In genomic region chr17:78994931-78995820, GRCm38 (mm10) we compare ENCODE assay signal across 16 mouse cellular contexts. TPM values are rescaled to one million over a fixed set of nuclear protein-coding genes. Genes with fewer than 3 reads are reported as not detected.
DNase-seq lines count a peak whose midpoint lies in the region; ATAC-seq and TF ChIP-seq lines count a peak whose summit lies in the region.
"Had no signal": no experiment of that assay in that cellular context is flagged by ENCODE, and none has a peak within 500 bp of the region (broad histone marks: within the 10 kb centered on the region; RNA-seq: fewer than 3 reads in every experiment).

No protein-coding gene starts in this region.

- H3K9me3 ChIP-seq in heart, embryonic 11.5 days (replicated peaks; ENCODE audit: control insufficient read depth, low read length): no peaks in the 10 kb centered on the region
- H3K9me3 ChIP-seq in intestine, postnatal 0 days (ENCODE audit: control insufficient read depth): no peaks in the 10 kb centered on the region
- H3K9me3 ChIP-seq: embryonic facial prominence, embryonic 12.5 days; forebrain, embryonic 12.5 days; limb, embryonic 12.5 days; lung, embryonic 15.5 days; midbrain, embryonic 12.5 days; neural tube, embryonic 12.5 days had no signal

- H3K4me3 ChIP-seq in heart, embryonic 11.5 days (ENCODE audit: low read depth, low read length): no peak overlapping the region
- H3K4me3 ChIP-seq in left cerebral cortex, adult 2 months: no peak overlapping the region
- no peak overlapping the region for H3K4me3 ChIP-seq in intestine, postnatal 0 days (ENCODE audit: low read depth, low read length)
- H3K4me3 ChIP-seq: embryonic facial prominence, embryonic 12.5 days; forebrain, embryonic 12.5 days; limb, embryonic 12.5 days; lung, embryonic 15.5 days; midbrain, embryonic 12.5 days; neural tube, embryonic 12.5 days had no signal

- H3K27ac ChIP-seq in heart, embryonic 11.5 days (ENCODE audit: low read depth, low read length): no peak overlapping the region
- peak overlapping the region; percentile 40; the same call in 1 of the 2 replicates for H3K27ac ChIP-seq in left cerebral cortex, adult 2 months
- no peak overlapping the region for H3K27ac ChIP-seq in intestine, postnatal 0 days (ENCODE audit: low read depth, low read length)
- H3K27ac ChIP-seq: embryonic facial prominence, embryonic 12.5 days; forebrain, embryonic 12.5 days; limb, embryonic 12.5 days; lung, embryonic 15.5 days; midbrain, embryonic 12.5 days; neural tube, embryonic 12.5 days had no signal

- intact Hi-C loops in left cerebral cortex, adult 2 months (cut with DNase I): no loop called here

- DNase-seq in heart, adult 8-10 months (ENCODE audit: low spot score): peak; percentile 53
- no peak for DNase-seq in left cerebral cortex, adult 2 months (ENCODE audit: extremely low spot score in 1 of 2, low spot score in 2 of 2)
- DNase-seq in left cerebral cortex, adult 11 months (ENCODE audit: low spot score): no peak
- DNase-seq in adipocyte (ENCODE audit: low spot score): peak; percentile 41
- no peak for DNase-seq in spleen, adult 12 weeks (ENCODE audit: low spot score)
- DNase-seq: cerebellum, adult 9-10 months; retina, postnatal 1 day had no signal

- H3K4me1 ChIP-seq in heart, embryonic 11.5 days (ENCODE audit: control insufficient read depth, insufficient read depth, low read length): no peaks in the 10 kb centered on the region; the same call in 1 of the 2 replicates
- H3K4me1 ChIP-seq in intestine, postnatal 0 days (replicated peaks; ENCODE audit: control insufficient read depth, insufficient read depth, low read length): no peaks in the 10 kb centered on the region
- H3K4me1 ChIP-seq: forebrain, embryonic 12.5 days; midbrain, embryonic 12.5 days had no signal

- H3K4me2 ChIP-seq in heart, embryonic 11.5 days: no peak overlapping the region
- no peak overlapping the region for H3K4me2 ChIP-seq in intestine, postnatal 0 days (replicated peaks; ENCODE audit: low read depth)
- H3K4me2 ChIP-seq: embryonic facial prominence, embryonic 12.5 days; forebrain, embryonic 12.5 days; limb, embryonic 12.5 days; lung, embryonic 15.5 days; midbrain, embryonic 12.5 days; neural tube, embryonic 12.5 days had no signal

- WGBS in heart, embryonic 11.5 days (ENCODE audit: insufficient replicate concordance): 77% methylated on average over 9 of the region's 9 CpGs
- WGBS in intestine, postnatal 0 days: 57% methylated on average over 9 of the region's 9 CpGs

- H3K9ac ChIP-seq in heart, embryonic 11.5 days (ENCODE audit: low read depth, low read length): no peak overlapping the region
- H3K9ac ChIP-seq in intestine, postnatal 0 days (ENCODE audit: low read depth, low read length): no peak overlapping the region
- H3K9ac ChIP-seq: embryonic facial prominence, embryonic 12.5 days; forebrain, embryonic 12.5 days; limb, embryonic 12.5 days; lung, embryonic 15.5 days; midbrain, embryonic 12.5 days; neural tube, embryonic 12.5 days had no signal

- no peaks in the 10 kb centered on the region for H3K36me3 ChIP-seq in heart, embryonic 11.5 days (ENCODE audit: control insufficient read depth, insufficient read depth, low read length)
- no peaks in the 10 kb centered on the region for H3K36me3 ChIP-seq in intestine, postnatal 0 days (ENCODE audit: control insufficient read depth, insufficient read depth)
- H3K36me3 ChIP-seq: embryonic facial prominence, embryonic 12.5 days; forebrain, embryonic 12.5 days; limb, embryonic 12.5 days; lung, embryonic 15.5 days; midbrain, embryonic 12.5 days; neural tube, embryonic 12.5 days had no signal

- TF ChIP-seq CTCF in left cerebral cortex, adult 2 months (IDR thresholded peaks at IDR 0.05): no peak
- no peak for TF ChIP-seq CTCF in intestine, postnatal 0 days (IDR thresholded peaks at IDR 0.05; ENCODE audit: low read depth)

- H3K27me3 ChIP-seq in heart, embryonic 11.5 days (ENCODE audit: control insufficient read depth, insufficient read depth, low read length): no peaks in the 10 kb centered on the region
- no peaks in the 10 kb centered on the region for H3K27me3 ChIP-seq in intestine, postnatal 0 days (replicated peaks; ENCODE audit: control insufficient read depth, insufficient read depth, low read length)
- H3K27me3 ChIP-seq: embryonic facial prominence, embryonic 12.5 days; forebrain, embryonic 12.5 days; limb, embryonic 12.5 days; lung, embryonic 15.5 days; midbrain, embryonic 12.5 days; neural tube, embryonic 12.5 days had no signal

- no peak for ATAC-seq in heart, embryonic 11.5 days (replicated peaks; ENCODE audit: insufficient number of reproducible peaks, low FRiP score, low TSS enrichment)
- 0 out of 2 replicates have a peak, but pooled peaks have one; percentile 13 for ATAC-seq in megakaryocyte-erythroid progenitor cell, adult 5-6 weeks (replicated peaks; ENCODE audit: low FRiP score, low TSS enrichment, poor library complexity, severe bottlenecking)
- ATAC-seq in intestine, postnatal 0 days: no peak

RNA-seq across cellular contexts. Expression of gene Prkd3, which starts 25.4 kb away (rescaled TPM):
- 10 to 100 TPM; 14.2 to 15.5 (median 14.9) TPM for total RNA-seq in heart, adult 8-10 months (2022)
- 28.3 and 32.8 TPM in 2 replicates for polyA plus RNA-seq in heart, embryonic 11.5 days (2014; fragmentation: Nextera tagmentation; extraction: Ambion mirVana)
- 10 to 100 TPM in 1 of 2 experiments, 1 to 10 TPM in 1; 9.3 to 10.9 TPM for total RNA-seq in left cerebral cortex, adult 2 months (2021)
- total RNA-seq in megakaryocyte-erythroid progenitor cell, adult 5-6 weeks (2014; fragmentation: Nextera tagmentation): 24.8 and 28.5 TPM in 2 replicates
- 27.6 and 37.5 TPM in 2 replicates for total RNA-seq in megakaryocyte-erythroid progenitor cell, adult 5-6 weeks (2017)
- 9.9 and 11.1 TPM in 2 replicates for polyA plus RNA-seq in intestine, postnatal 0 days (2015; fragmentation: Nextera tagmentation; extraction: Ambion mirVana)

RNA-seq across cellular contexts. Expression of gene Qpct, which starts 56.5 kb away (rescaled TPM):
- total RNA-seq in heart, adult 8-10 months (2022): 1 to 10 TPM; 3.7 to 4.7 (median 4.5) TPM
- polyA plus RNA-seq in heart, embryonic 11.5 days (2014; fragmentation: Nextera tagmentation; extraction: Ambion mirVana): 37.4 and 42.5 TPM in 2 replicates
- total RNA-seq in left cerebral cortex, adult 2 months (2021): 10 to 100 TPM in 1 of 2 experiments, 1 to 10 TPM in 1; 9.1 to 11.5 TPM
- not detected in 2 replicates for total RNA-seq in megakaryocyte-erythroid progenitor cell, adult 5-6 weeks (2014; fragmentation: Nextera tagmentation)
- 0.88 TPM in 1 of 2 replicates, not detected in the other for total RNA-seq in megakaryocyte-erythroid progenitor cell, adult 5-6 weeks (2017)
- polyA plus RNA-seq in intestine, postnatal 0 days (2015; fragmentation: Nextera tagmentation; extraction: Ambion mirVana): 23.9 and 24.8 TPM in 2 replicates

RNA-seq across cellular contexts. Expression of gene Ndufaf7, which starts 58.2 kb away (rescaled TPM):
- total RNA-seq in heart, adult 8-10 months (2022): 10 to 100 TPM; 44.3 to 57.3 (median 50.7) TPM
- 62.1 and 66.6 TPM in 2 replicates for polyA plus RNA-seq in heart, embryonic 11.5 days (2014; fragmentation: Nextera tagmentation; extraction: Ambion mirVana)
- 10 to 100 TPM; 56.2 to 60.6 TPM for total RNA-seq in left cerebral cortex, adult 2 months (2021)
- total RNA-seq in megakaryocyte-erythroid progenitor cell, adult 5-6 weeks (2014; fragmentation: Nextera tagmentation): 61.8 and 78.8 TPM in 2 replicates
- total RNA-seq in megakaryocyte-erythroid progenitor cell, adult 5-6 weeks (2017): 56.8 and 62.7 TPM in 2 replicates
- 24.1 and 29.7 TPM in 2 replicates for polyA plus RNA-seq in intestine, postnatal 0 days (2015; fragmentation: Nextera tagmentation; extraction: Ambion mirVana)

RNA-seq across cellular contexts. Expression of gene Cebpz, which starts 58.3 kb away (rescaled TPM):
- total RNA-seq in heart, adult 8-10 months (2022): 10 to 100 TPM; 18.3 to 21.0 (median 19.3) TPM
- polyA plus RNA-seq in heart, embryonic 11.5 days (2014; fragmentation: Nextera tagmentation; extraction: Ambion mirVana): 36.0 and 41.3 TPM in 2 replicates
- 10 to 100 TPM; 32.9 to 34.0 TPM for total RNA-seq in left cerebral cortex, adult 2 months (2021)
- total RNA-seq in megakaryocyte-erythroid progenitor cell, adult 5-6 weeks (2014; fragmentation: Nextera tagmentation): 62.6 and 67.9 TPM in 2 replicates
- total RNA-seq in megakaryocyte-erythroid progenitor cell, adult 5-6 weeks (2017): 258 and 277 TPM in 2 replicates
- 30.8 and 36.0 TPM in 2 replicates for polyA plus RNA-seq in intestine, postnatal 0 days (2015; fragmentation: Nextera tagmentation; extraction: Ambion mirVana)

Comparison
In these comparisons a context has a peak if more than half of its experiments do, and no peak if none do; other contexts are left out.
1. DNase-seq: peak in heart, adult 8-10 months (single experiment) and adipocyte (single experiment); none in left cerebral cortex, adult 2 months (0 of 2), left cerebral cortex, adult 11 months (single experiment) and spleen, adult 12 weeks (single experiment).